Mouse (Mus musculus): ENCODE measurements around the gene Gm17268. TPM values are rescaled to one million over a fixed set of nuclear protein-coding genes. Genes with fewer than 3 reads are reported as not detected.

Gene Gm17268
- polyA plus RNA-seq, 1 experiment = not detected

DNA sequence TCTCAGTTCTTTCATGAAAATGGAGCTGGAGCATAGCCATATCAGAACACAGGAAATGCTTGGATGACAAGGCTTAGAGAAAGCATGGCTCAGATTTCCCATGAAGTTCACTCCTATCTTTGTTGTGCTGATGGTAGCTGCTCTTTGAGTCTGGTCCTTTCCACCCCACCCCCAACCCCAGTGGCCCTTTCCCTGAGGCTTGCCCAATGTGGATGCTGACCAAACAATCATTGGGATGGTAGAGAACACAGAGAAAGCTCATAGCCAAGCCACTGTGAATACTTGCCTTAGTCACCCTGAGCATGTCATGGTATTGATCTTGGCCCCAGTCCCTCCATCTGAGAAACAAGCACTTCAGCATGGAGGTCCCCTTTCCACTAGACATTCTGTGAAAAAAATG, 6.2 kb downstream of the Gm17268 start:
- DNase-seq (ENCODE audit: low read depth) = no peak

DNA sequence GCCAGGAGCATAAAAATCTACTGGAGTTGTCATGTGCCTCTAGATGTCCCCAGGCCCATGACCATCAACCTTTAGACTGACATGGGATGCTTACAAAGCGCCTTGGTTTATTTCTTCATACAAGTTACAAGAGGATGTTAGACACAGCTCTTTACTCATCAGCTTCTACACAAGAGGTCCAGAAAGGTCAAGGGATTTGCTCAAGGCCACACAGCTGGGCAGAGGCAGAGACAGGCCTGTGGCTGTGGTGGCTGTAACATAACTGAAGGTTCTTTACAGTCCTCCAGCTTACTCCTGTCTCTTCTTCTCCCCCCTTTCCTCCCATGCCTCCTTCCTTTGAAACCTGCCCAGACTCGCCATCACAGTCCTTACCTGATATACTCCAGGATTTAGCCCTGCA, 8.2 kb downstream of the Gm17268 start:
- no peak for DNase-seq (ENCODE audit: low read depth)

- no peak for DNase-seq (ENCODE audit: low read depth)
Observed at GRCm38 (mm10) chr11:82023769-82024168, 14.6 kb downstream of the Gm17268 start.

- no peak for DNase-seq (ENCODE audit: low read depth)
Observed at GRCm38 (mm10) chr11:82022504-82023056, 15.8 kb downstream of the Gm17268 start.

DNA sequence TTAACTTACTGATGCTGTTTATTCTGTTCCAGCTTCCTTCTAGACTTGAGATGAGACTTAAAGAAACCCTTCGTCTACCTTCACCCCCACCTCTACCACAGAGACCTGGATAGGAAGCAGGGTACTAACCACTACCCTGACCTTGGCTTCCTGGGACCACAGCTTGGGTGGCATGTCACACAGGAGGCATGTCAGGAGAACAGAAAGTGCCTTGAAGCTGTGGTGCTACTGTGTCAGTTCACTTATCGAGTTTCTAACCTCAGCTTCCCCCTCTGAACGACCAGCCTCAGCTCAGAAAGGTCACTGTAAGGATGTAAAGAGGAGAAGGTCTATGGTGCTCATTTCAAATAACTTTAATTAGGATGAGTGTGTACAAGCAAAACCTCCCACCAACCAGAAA, 17.0 kb downstream of the Gm17268 start:
- no peak for DNase-seq (ENCODE audit: low read depth)

GRCm38 (mm10) chr11:82019793-82020192, 18.6 kb downstream of the Gm17268 start:
- no peak for DNase-seq (ENCODE audit: low read depth)

- DNase-seq (ENCODE audit: low read depth) = no peak
Observed at GRCm38 (mm10) chr11:82019389-82019788, 19.0 kb downstream of the Gm17268 start.

DNA sequence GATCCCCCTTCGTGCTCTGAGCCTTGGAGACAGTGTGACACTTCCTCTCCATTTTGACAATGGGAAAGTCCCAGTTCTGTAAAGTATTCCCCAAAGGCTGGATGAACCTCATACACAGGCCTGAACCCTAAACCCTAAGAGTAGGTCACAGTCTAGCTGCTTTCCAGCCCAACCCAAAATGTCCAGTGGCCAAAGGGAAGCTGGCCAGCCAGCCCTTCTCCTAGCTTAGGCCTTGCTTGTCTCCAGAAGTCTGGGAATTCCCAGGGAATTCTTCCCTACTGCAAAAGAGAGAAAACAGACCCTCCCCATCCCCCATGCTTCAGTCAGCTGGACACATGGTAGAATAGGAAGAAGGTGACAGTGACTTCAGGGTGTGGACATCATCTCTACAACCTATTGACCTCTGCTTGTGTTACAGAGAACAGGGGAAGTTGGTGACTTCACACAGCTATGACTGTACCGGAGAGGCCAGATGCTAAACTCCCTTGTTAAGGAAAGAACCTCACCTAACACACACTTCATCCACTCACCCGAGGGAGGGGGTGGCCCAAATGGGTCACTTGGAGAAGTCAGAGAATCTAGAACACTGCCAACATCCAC, 22.1 kb downstream of the Gm17268 start:
- DNase-seq (ENCODE audit: low read depth) = no peak

DNA sequence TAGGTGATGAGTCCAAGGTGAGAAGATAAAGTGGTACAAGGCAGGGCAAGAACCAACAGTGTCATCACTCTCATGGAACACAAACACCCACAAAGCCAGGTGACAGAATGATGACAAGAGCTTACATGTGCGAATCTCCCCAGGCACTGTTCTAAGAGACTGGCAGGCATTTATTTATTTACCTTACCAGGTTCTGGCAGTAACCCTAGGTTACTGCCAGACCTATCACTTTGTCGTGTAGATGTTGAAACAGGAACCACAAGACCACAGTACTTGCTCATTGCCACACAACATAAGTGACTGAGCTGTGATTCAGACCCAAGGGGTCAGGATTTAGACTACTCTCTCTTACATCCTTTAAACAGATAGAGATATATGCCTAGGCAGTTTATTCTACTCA, 23.3 kb downstream of the Gm17268 start:
- no peak for DNase-seq (ENCODE audit: low read depth)

DNA sequence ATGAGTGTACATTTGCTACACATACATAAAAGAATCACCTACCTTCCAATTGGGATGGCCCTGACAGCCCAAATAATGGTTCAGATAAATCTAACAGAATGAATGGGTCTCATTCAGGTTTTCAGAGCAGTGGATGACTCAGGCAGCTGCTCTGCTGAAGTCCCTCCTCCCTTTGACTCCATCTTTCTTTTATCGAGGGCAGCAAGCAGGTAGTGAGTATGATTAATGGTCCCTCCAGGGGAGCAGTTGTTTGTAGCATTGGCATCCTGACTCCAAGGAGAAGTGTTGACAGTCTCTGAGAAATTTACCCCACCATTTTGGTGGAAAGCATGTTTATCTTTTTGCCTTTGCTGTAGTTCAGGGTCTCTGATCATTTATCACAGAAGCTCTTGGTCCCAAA, 24.6 kb downstream of the Gm17268 start:
- no peak for DNase-seq (ENCODE audit: low read depth)

GRCm38 (mm10) chr11:82011411-82012193, 26.8 kb downstream of the Gm17268 start:
- no peak for DNase-seq (ENCODE audit: low read depth)

- no peak for DNase-seq (ENCODE audit: low read depth)
Observed at GRCm38 (mm10) chr11:82010115-82010514, 28.2 kb downstream of the Gm17268 start.

DNA sequence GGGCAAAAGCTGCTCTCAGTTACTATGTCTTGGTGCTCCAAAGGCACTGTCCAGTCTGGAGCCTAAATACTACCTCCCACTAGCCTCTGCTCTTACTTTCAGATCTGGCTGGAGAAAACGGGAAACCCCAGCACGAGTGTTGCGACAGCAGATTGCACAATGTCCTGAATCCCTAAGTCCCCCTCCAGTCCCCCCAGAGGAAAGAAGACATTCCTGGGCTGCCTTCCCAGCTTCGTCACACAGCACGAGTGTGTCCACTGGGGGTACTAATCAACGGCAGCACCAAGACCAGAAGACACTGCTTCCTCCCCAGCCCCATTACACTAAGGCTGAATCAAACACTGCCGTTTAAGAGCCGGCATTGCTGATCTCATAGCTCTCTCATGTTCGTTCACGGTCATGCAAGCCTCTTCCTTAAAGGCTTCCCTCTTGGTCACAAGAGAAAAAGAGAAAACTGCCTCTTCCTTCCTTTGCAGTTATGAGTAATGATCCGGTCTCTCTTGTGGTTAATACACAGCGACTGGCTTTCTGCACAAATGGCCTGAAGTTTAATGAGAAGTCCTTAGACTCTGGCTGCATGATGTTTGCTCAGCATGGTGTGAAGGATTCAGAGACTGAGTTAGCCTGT, 31.5 kb downstream of the Gm17268 start:
- no peak for DNase-seq (ENCODE audit: low read depth)

GRCm38 (mm10) chr11:82004810-82005209, 33.6 kb downstream of the Gm17268 start:
- no peak for DNase-seq (ENCODE audit: low read depth)

GRCm38 (mm10) chr11:82000581-82000980, 37.8 kb downstream of the Gm17268 start:
- no peak for DNase-seq (ENCODE audit: low read depth)

DNA sequence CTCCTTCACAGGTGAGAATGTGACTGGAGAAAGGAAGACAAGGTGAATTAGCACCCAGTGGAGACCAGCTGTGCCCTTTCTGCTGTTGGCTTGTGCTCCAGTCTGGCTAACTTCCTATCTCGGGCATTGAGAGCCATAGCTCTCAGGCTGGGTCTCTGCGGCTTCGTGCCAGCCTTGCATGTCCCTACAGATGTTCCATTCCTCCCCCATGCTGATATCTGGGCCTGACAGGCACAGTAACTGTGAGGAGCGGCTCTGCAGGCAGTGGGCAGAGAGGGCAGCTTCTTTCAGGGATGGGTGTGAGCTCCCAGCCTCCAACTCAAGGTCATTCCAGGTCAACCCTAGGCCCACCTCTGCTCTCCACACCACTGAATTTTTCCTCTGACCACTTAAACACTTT, 38.9 kb downstream of the Gm17268 start:
- DNase-seq (ENCODE audit: low read depth) = no peak

DNA sequence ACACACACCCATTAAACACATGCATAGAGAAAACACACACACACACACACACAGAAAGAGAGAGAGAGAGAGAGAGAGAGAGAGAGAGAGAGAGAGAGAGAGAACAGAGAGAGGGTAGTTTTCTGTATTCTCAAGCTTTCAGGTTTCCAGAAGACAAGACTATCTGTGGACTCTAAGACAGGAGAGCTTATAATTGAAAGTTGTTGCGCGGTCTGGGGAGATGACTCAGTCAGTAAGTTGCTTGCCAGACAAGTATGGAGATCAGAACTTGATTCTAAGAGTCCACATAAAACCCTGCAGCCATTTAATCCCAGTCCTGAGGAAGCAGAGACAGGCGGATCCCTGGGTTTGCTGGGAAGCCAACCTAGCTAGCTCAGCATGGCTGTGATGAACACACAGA, 39.7 kb downstream of the Gm17268 start:
- DNase-seq (ENCODE audit: low read depth) = no peak

DNA sequence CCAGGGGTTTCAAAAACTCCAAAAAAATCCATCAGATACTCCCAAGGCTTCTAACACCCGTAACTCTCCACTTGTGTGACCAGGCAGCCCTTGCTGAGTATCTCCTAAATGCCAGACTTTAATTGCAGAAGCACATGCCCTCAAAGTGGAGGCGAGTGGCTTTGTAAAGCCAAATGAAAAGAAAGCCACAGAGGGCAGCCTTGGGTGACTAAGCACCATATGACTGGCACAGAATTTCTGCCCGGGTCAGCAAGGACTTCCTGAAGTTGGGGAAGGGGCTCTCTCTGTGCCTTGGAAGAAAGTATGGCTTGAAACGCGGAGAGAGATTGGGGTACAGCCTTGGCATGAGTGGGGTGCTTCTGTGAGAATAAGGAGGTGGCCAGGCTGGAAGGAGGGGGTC, 41.3 kb downstream of the Gm17268 start:
- DNase-seq (ENCODE audit: low read depth) = no peak

- DNase-seq (ENCODE audit: low read depth) = no peak
Observed at GRCm38 (mm10) chr11:81996172-81996841, 42.1 kb downstream of the Gm17268 start.

- no peak for DNase-seq (ENCODE audit: low read depth)
Observed at GRCm38 (mm10) chr11:81983146-81983545, 55.2 kb downstream of the Gm17268 start.

DNA sequence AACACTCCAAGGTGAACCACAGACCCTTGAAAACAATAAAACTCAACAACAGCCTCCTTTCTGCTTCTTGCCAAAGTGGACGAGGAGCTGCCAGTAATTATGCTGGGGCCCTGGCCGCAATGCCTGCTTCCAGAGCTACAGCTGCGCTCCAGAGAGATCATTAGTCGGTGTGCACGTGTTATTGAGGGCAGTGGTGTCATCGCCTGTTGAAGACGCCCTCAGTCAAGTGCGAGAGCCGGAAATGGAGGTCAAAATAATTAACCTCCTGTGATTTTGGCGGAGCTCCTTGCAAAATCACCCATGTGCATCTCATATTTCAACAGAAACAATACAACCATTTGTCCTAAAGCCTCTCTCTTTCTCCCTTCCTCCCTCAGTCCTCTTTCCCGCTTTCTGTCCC, 56.2 kb downstream of the Gm17268 start:
- DNase-seq (ENCODE audit: low read depth) = no peak

Measured in gonadal fat pad, adult 2 months (tissue).